ENCODE assay signal across 10 mouse cellular contexts in genomic region chr12:71446177-71446891, GRCm38 (mm10).
A peak's percentile ranks its signal among the peaks of the same experiment; 100 is the strongest.
DNase-seq lines count a peak whose midpoint lies in the region; ATAC-seq and TF ChIP-seq lines count a peak whose summit lies in the region.
"Had no signal": no experiment of that assay in that cellular context is flagged by ENCODE, and none has a peak within 500 bp of the region (broad histone marks: within the 10 kb centered on the region; RNA-seq: fewer than 3 reads in every experiment).

No protein-coding gene starts in this region.

- ATAC-seq in intestine, embryonic 14.5 days (replicated peaks; ENCODE audit: low FRiP score, low TSS enrichment, low read depth): no peak
- ATAC-seq in kidney, postnatal 0 days (replicated peaks; ENCODE audit: low FRiP score, low read depth): no peak

- intact Hi-C loops in heart, postnatal 10 days (cut with DNase I): no loop called here
- intact Hi-C loops in heart, postnatal 14 days (cut with DNase I): no loop called here

- no peaks in the 10 kb centered on the region for H3K9me3 ChIP-seq in intestine, embryonic 14.5 days (ENCODE audit: control insufficient read depth, low read length)
- no peaks in the 10 kb centered on the region for H3K9me3 ChIP-seq in kidney, postnatal 0 days (replicated peaks; ENCODE audit: low read length)
- H3K9me3 ChIP-seq: heart, embryonic 10.5 days had no signal

- H3K27ac ChIP-seq in intestine, embryonic 14.5 days (ENCODE audit: low read depth): peak overlapping the region; percentile 34
- H3K27ac ChIP-seq in kidney, postnatal 0 days: peak overlapping the region; percentile 63; the same call in 1 of the 2 replicates
- H3K27ac ChIP-seq: heart, embryonic 10.5 days; left cerebral cortex, adult 2 months had no signal

- TF ChIP-seq CTCF in kidney, postnatal 0 days (IDR thresholded peaks at IDR 0.05; ENCODE audit: low read depth): no peak

- WGBS in intestine, embryonic 14.5 days: 42% methylated on average over 8 of the region's 8 CpGs
- WGBS in kidney, postnatal 0 days: 46% methylated on average over 8 of the region's 8 CpGs

- no peak overlapping the region for H3K4me3 ChIP-seq in intestine, embryonic 14.5 days (ENCODE audit: low read depth, low read length)
- H3K4me3 ChIP-seq in kidney, postnatal 0 days (replicated peaks; ENCODE audit: low read depth, low read length): no peak overlapping the region
- H3K4me3 ChIP-seq: heart, embryonic 10.5 days; left cerebral cortex, adult 2 months had no signal

- no peaks in the 10 kb centered on the region for H3K36me3 ChIP-seq in intestine, embryonic 14.5 days (ENCODE audit: control insufficient read depth, insufficient read depth, low read length)
- H3K36me3 ChIP-seq in kidney, postnatal 0 days (ENCODE audit: insufficient read depth, low read length): no peaks in the 10 kb centered on the region
- H3K36me3 ChIP-seq: heart, embryonic 10.5 days had no signal

- H3K9ac ChIP-seq in intestine, embryonic 14.5 days (ENCODE audit: low read length): no peak overlapping the region
- no peak overlapping the region for H3K9ac ChIP-seq in kidney, postnatal 0 days (ENCODE audit: low read depth, low read length)

- H3K4me2 ChIP-seq in intestine, embryonic 14.5 days (ENCODE audit: low read length): no peak overlapping the region
- H3K4me2 ChIP-seq in kidney, postnatal 0 days (ENCODE audit: low read length): no peak overlapping the region

- peak; percentile 27 to 37 for DNase-seq in heart, postnatal 10 days
- DNase-seq in heart, postnatal 14 days: no peak
- no peak for DNase-seq in intestine, embryonic 14.5 days (ENCODE audit: low spot score)
- DNase-seq in kidney, postnatal 0 days (ENCODE audit: low spot score): peak; percentile 70
- DNase-seq in skeletal muscle tissue, adult 2 months (ENCODE audit: low read depth, low spot score): peak; percentile 77
- no peak for DNase-seq in cerebellum, adult 9-10 months
- DNase-seq in right cerebral cortex, postnatal 36 days (ENCODE audit: low spot score in 2 of 2): no peak

- H3K27me3 ChIP-seq in intestine, embryonic 14.5 days (replicated peaks; ENCODE audit: control insufficient read depth, insufficient read depth, low read length): no peaks in the 10 kb centered on the region
- H3K27me3 ChIP-seq in kidney, postnatal 0 days (ENCODE audit: insufficient read depth, low read length): no peaks in the 10 kb centered on the region
- H3K27me3 ChIP-seq: CH12.LX had no signal

- H3K4me1 ChIP-seq in intestine, embryonic 14.5 days (replicated peaks; ENCODE audit: control insufficient read depth, insufficient read depth, low read length): peaks cover 8% of the 10 kb centered on the region; the same call in 1 of the 2 replicates
- no peaks in the 10 kb centered on the region for H3K4me1 ChIP-seq in kidney, postnatal 0 days (replicated peaks; ENCODE audit: insufficient read depth, low read length)

Comparison
In these comparisons a context has a peak if more than half of its experiments do, and no peak if none do; other contexts are left out.
1. DNase-seq: peak in heart, postnatal 10 days (2 of 2), kidney, postnatal 0 days (single experiment) and skeletal muscle tissue, adult 2 months (single experiment); none in heart, postnatal 14 days (0 of 2), intestine, embryonic 14.5 days (single experiment), cerebellum, adult 9-10 months (single experiment) and right cerebral cortex, postnatal 36 days (0 of 2).